Mouse (Mus musculus): ENCODE data around the gene Vmn1r184.
"Not testable (repeated sequence)": the region's sequence is repeated elsewhere in the genome, so short reads cannot be mapped to it uniquely, and the experiment has no call there.

The Vmn1r184 gene

DNA sequence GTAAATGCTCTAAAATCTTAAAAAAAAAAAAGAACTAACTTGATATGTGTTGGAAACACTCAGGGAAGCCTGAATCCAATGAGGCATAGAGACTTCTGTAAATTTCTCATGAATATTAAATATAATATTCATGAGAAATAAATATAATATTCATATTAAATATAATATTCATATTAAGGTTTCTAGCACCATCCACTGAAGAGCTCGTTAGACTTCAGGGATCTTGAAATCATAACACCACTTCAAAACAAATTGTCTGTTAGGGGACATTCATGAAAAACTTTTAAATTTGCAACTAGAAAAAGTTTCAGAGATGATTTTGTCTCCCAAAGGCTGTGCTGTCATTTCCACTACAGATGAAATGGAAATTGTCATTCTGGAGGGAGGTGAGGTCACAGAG, at the start of gene Vmn1r184:
Gene Vmn1r184, plus strand, starts transcription at position 301 of the 400 bp plus-strand sequence.
- not testable (repeated sequence) for DNase-seq (ENCODE audit: inconsistent ontology term)

DNA sequence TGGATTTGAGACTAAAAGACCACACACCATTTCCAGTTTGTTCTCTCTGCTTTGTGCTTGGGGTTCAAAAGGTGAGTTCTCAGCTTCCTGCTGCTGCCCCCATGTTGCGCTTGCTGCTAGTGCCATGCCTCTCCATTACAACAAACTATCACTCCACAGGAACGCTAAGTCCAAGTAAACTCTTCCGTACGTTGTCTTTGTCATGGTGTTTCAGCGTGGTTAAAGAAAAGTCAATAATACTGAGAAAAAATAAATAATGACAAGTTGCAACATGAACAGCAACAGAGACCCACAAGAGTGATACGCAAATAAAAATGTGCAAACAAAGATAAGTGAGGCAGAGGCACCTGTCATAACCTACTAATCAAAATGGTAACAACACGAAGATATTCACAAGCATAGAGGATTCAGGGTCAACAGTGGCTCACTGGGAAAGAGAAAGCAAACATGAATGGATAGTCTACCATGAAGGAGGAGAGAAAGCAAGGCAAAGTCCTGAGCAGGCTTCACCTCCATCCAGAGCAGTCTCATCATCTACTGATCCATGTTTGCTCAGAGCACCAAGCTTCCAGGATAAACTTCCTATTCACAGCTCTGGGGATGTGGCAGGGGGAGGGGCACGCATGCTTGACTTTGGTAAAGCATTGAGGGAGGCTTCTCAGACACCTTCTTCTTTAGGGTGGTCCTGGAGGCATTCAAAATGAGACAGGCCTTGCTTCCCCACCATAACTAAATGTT, 43.5 kb downstream of the Vmn1r184 start:
- not testable (repeated sequence) for DNase-seq (ENCODE audit: inconsistent ontology term)

DNA sequence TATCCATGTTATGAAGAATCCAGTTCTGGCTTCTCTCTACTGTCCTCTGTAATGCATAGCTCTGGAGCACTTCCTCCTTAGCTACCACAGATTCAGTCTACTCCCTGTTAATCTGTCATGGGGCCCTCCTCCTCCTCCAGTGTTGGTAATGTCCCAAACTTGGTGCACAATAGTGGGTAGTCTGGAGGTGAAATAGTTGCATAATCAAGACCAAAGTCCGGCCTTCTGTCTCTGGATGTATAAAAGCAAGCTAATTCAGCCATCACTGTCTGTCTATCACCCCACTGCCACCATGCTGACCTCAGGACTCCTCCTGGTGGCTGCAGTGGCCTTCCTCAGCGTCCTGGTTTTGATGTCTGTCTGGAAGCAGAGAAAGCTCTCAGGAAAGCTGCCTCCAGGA, 46.8 kb downstream of the Vmn1r184 start, which contains the start of gene Cyp2a4:
Gene Cyp2a4, plus strand, starts transcription at position 244 of the 400 bp plus-strand sequence.
- DNase-seq (ENCODE audit: inconsistent ontology term): not testable (repeated sequence)

DNA sequence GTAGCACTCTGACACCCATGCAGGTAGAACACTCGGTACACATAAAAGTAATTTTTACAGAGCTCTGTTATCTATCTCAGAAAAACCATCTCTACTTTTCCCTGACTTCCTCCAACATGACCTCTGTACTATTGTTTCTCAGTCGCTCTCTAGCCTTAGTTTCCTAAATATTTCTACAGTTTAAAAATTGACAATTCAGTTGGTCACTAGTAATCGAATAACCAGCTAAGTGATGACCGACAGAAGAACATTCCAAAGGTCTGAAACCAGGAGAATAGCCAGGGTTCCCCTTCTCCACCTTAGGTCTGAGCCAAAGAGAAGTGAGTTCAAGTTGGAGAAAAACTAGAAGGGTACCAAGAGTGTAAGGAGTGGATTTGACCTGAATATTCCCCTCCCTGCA, 51.7 kb downstream of the Vmn1r184 start:
- not testable (repeated sequence) for DNase-seq (ENCODE audit: inconsistent ontology term)

DNA sequence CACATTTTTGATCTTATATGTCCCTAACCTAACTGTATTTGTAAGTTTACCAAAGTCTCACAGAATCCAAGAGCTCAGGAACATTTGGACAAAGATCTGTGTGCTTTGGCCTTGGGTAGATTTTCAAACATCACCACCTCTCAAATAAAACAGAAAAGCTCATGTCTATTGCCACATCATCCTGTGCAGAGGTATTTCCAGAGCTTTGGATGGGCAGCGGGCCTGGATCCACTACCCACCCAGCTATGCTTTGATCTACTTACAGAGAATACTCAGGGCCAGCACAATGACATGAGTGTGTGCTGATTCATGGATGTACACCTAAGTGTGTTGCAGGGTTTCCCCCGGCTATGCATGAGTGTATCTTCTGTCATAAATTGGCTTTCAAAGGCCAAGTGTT, 55.1 kb downstream of the Vmn1r184 start:
- DNase-seq (ENCODE audit: inconsistent ontology term): not testable (repeated sequence)

DNA sequence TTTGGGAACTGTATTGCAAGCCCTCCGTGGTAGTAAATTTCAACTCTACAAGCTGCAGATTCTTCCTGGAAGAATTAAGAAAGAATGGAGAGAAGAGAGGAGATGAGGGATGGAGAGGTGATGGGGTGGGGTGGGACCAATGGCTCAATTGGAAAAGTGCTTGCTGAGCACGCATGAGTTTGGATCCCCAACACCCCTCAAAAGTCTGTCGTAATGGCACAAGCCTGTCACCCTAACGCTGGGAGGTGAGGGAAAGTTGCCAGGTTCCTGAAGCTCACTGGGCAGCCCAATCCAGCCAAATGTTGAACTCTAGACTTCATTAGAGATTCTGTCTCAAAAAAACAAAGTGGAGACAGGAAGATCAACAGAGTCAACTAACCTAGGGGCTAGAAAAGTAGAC, 55.7 kb downstream of the Vmn1r184 start:
- not testable (repeated sequence) for DNase-seq (ENCODE audit: inconsistent ontology term)

All from Muller cell, postnatal 12 days (primary cell).